Mouse (Mus musculus): Measurements from ENCODE around the gene Slc39a2. TPM values are rescaled to one million over a fixed set of nuclear protein-coding genes. Genes with fewer than 3 reads are reported as not detected.
"Not testable (repeated sequence)": the region's sequence is repeated elsewhere in the genome, so short reads cannot be mapped to it uniquely, and the experiment has no call there.

Gene Slc39a2
- polyA plus RNA-seq, 1 experiment from 2014 or later, result 8.1 TPM

DNA sequence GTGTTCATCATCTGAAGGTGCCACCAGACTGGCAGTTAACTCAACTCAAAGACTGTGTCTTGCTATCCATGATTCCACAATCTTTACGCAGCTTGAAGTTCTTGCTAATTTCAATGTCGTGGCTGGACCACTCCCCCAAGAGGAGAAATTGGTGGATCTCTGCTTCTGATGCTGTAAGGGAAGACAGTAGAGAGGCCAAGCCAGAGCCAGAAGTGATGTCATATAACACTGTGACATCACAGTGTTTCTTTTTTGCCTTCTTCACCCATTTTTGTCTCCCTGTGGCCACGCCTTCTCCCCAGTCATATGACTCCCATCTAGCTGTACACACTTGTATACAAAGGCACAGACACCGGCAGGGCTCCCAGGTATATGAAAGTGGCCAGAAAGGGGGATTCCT, 25.4 kb downstream of the Slc39a2 start, which contains the start of gene Tppp2:
Gene Tppp2 (plus strand): TSS at position 301 of the 400 bp plus-strand sequence.
- Histone ChIP-seq H3K27me3 (no peaks in the 10 kb centered on the region), H3K27ac (replicated peaks) (no peak within 1 kb of the TSS), H3K4me3 (replicated peaks) (no peak within 1 kb of the TSS), H3K9me3 (replicated peaks) (no peaks in the 10 kb centered on the region), H3K4me1 (peaks cover 32% of the 10 kb centered on the region), H3K4me2 (replicated peaks) (no peak within 1 kb of the TSS), H3K9ac (no peak within 1 kb of the TSS), H3K36me3 (no peaks in the 10 kb centered on the region)
- no peak for ATAC-seq (ENCODE audit: insufficient number of reproducible peaks, low FRiP score, low TSS enrichment, low read depth)
- WGBS, result 84% methylated on average over 4 of the region's 4 CpGs

DNA sequence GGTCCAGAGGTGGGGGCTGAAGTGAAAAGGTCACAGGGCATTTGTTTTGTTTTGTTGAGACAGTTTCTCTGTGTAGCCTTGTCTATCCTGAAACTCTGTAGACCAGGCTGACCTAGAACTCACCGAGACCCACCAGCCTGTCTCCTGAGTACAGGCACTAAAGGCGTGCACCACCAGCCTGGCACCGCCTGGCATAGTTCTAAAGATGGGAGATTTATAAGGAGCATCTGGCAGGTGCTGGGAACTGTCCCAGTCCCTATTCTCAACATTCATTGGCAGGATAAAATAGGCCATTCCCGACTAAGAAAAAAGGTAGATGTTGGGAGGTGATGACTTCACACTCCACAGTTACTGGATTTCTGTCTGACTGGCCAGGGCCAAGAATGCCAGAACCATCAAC, 26.3 kb downstream of the Slc39a2 start:
- Histone ChIP-seq H3K36me3 (no peaks in the 10 kb centered on the region), H3K4me2 (replicated peaks) (no peak overlapping the region), H3K4me1 (peaks cover 35% of the 10 kb centered on the region), H3K27me3 (no peaks in the 10 kb centered on the region), H3K4me3 (replicated peaks) (no peak overlapping the region), H3K27ac (replicated peaks) (no peak overlapping the region), H3K9ac (no peak overlapping the region), H3K9me3 (replicated peaks) (no peaks in the 10 kb centered on the region)
- no peak for ATAC-seq (ENCODE audit: insufficient number of reproducible peaks, low FRiP score, low TSS enrichment, low read depth)
- WGBS, result 86% methylated on average over 4 of the region's 4 CpGs

DNA sequence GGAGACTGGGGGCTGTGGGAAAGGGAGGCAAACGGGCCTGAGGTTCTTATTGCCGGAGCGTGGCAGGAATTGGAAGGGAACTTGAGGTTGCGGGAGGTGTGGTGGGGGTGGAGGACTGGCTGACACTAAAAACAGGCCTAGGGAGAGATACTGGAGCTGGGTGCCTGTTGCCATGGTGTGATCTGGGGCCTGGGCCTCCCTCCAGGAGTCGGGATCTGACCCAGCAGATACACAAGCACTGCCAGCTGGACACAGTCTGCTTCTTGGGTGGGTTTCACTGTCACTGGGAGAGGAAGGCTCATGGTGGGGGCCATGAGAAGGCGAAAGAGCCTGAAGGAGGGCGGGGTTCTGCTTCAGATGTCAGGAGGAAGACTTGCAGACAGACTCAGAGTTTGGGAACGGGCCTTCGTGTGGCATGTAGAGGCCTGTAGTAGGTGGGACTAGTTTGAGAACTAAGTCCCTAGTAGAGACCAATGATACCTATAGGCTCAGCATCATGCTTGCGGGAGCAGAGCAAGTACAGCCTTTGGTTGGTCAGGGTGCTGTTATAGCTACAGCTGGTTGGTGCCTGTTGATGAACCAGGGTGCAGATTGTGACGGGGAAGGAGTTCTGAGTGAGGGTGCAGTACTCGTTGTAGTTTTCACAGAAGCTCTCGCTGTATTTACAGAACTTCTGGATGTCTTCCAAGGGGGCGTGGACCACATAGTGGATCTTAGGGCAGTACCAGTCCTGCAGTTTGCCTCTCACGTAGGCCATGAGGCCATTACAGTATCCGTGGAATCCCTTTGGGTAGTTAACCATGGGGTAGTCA, 29.3 kb downstream of the Slc39a2 start:
- H3K9ac ChIP-seq, result no peak overlapping the region
- peak; percentile 44; the same call in 1 of the 2 replicates for ATAC-seq (ENCODE audit: insufficient number of reproducible peaks, low FRiP score, low TSS enrichment, low read depth)
- H3K4me3 ChIP-seq (replicated peaks), result no peak overlapping the region
- H3K9me3 ChIP-seq (replicated peaks), result no peaks in the 10 kb centered on the region
- WGBS, result 55% methylated on average over 16 of the region's 16 CpGs
- H3K27me3 ChIP-seq, result no peaks in the 10 kb centered on the region
- no peaks in the 10 kb centered on the region for H3K36me3 ChIP-seq
- no peak overlapping the region for H3K4me2 ChIP-seq (replicated peaks)
- peaks cover 24% of the 10 kb centered on the region for H3K4me1 ChIP-seq
- H3K27ac ChIP-seq (replicated peaks), result peak overlapping the region; percentile 18

DNA sequence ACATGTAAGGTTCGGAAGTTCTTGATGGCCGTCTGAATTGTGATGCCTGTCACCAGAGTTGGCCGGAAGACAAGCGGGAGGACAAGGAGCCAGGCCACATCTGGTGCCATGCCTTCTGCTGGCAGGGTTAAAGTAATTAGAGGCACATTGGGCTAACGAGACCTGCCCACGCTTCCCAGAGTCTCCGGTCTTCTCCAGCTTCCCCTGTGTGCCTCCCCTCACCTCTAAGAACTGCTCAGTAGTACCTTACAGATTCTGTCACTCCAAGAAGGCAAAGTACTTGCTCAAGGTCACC, 29.8 kb downstream of the Slc39a2 start, which contains the start of gene Rnase13:
Gene Rnase13 (minus strand): TSS at position 203 of the 295 bp plus-strand sequence.
- peaks cover 24% of the 10 kb centered on the region for H3K4me1 ChIP-seq
- ATAC-seq (ENCODE audit: insufficient number of reproducible peaks, low FRiP score, low TSS enrichment, low read depth), result no peak
- no peaks in the 10 kb centered on the region for H3K27me3 ChIP-seq
- WGBS, result 70% methylated on average over 7 of the region's 7 CpGs
- H3K4me2 ChIP-seq (replicated peaks), result no peak within 1 kb of the TSS
- H3K27ac ChIP-seq (replicated peaks), result peak within 1 kb of the TSS; percentile 18
- no peaks in the 10 kb centered on the region for H3K36me3 ChIP-seq
- no peak within 1 kb of the TSS for H3K9ac ChIP-seq
- no peaks in the 10 kb centered on the region for H3K9me3 ChIP-seq (replicated peaks)
- H3K4me3 ChIP-seq (replicated peaks), result no peak within 1 kb of the TSS

DNA sequence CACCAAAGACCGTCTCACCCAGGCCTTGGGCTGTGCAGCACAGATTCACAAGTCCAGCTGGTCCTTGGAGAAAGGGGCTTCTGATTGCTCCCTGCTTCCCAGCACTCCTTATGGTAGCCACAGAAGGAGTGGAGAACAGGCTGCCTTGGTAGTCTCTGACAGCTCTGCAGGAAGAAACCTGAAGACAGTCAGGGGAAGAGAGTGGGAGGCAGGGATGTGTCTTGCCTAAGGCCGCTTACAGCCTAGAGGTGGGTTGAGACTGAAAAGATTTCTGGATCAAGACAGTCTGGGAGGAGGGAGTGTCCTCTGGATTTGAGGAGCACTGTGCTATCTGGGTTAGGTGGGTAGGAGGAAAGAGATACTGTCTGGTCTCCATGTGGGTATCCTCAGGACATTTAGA, 30.2 kb downstream of the Slc39a2 start:
- Histone ChIP-seq H3K9ac (no peak overlapping the region), H3K4me2 (replicated peaks) (no peak overlapping the region), H3K4me1 (peaks cover 24% of the 10 kb centered on the region), H3K27ac (replicated peaks) (no peak overlapping the region; the same call in 1 of the 2 replicates), H3K4me3 (replicated peaks) (no peak overlapping the region), H3K9me3 (replicated peaks) (no peaks in the 10 kb centered on the region), H3K27me3 (no peaks in the 10 kb centered on the region), H3K36me3 (no peaks in the 10 kb centered on the region)
- WGBS, result 79% methylated on average over 2 of the region's 2 CpGs
- ATAC-seq (ENCODE audit: insufficient number of reproducible peaks, low FRiP score, low TSS enrichment, low read depth), result no peak

DNA sequence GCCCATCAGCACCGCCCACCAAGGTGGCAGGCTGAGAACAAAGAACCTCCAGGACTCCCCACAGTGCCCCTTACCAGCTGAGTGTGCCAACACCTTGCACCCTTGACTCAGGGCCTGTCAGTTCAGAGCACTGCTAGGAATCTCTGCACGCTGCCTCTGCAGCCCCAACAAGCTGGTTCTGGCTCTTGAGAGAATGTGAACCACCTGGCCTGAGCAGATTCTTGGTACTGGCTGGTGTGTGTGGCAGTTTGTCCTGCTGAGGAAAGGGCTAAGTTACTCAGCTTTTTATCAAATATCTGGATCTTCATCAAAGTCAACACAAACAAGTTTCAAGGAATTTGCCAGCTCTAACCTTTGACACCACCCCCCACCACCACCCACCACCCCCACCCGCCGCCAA, 30.8 kb downstream of the Slc39a2 start:
- no peaks in the 10 kb centered on the region for H3K9me3 ChIP-seq (replicated peaks)
- no peak overlapping the region for H3K9ac ChIP-seq
- no peak overlapping the region for H3K27ac ChIP-seq (replicated peaks)
- no peaks in the 10 kb centered on the region for H3K27me3 ChIP-seq
- H3K4me3 ChIP-seq (replicated peaks), result no peak overlapping the region
- ATAC-seq (ENCODE audit: insufficient number of reproducible peaks, low FRiP score, low TSS enrichment, low read depth), result no peak
- H3K4me1 ChIP-seq, result peaks cover 24% of the 10 kb centered on the region
- no peak overlapping the region for H3K4me2 ChIP-seq (replicated peaks)
- no peaks in the 10 kb centered on the region for H3K36me3 ChIP-seq
- 57% methylated on average over 4 of the region's 4 CpGs for WGBS

DNA sequence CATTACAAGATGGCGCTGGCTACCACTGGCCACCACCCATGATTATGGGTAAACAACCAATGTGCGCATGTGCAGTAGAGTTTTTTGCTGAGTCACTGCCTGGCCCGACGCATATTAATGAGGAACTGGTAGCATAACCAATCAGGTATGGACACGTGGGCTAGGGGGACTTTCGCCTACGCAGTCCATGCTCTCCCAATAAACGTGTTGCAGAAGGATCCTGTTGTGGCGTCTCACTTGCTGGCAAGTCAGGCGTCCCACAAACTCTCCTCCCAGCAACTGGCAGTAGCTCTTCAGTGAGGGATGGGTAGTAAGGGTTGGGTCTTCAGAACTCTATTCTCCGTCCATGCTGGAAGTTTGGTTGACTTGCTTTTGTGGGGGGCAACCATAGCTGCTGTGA, 34.2 kb downstream of the Slc39a2 start:
- not testable (repeated sequence) for H3K27me3 ChIP-seq; ATAC-seq (ENCODE audit: insufficient number of reproducible peaks, low FRiP score, low TSS enrichment, low read depth); H3K4me3 ChIP-seq (replicated peaks); H3K4me2 ChIP-seq (replicated peaks); H3K27ac ChIP-seq (replicated peaks); H3K36me3 ChIP-seq; H3K9me3 ChIP-seq (replicated peaks); H3K9ac ChIP-seq
- peaks cover 20% of the 10 kb centered on the region for H3K4me1 ChIP-seq
- WGBS, result 90% methylated on average over 11 of the region's 11 CpGs

DNA sequence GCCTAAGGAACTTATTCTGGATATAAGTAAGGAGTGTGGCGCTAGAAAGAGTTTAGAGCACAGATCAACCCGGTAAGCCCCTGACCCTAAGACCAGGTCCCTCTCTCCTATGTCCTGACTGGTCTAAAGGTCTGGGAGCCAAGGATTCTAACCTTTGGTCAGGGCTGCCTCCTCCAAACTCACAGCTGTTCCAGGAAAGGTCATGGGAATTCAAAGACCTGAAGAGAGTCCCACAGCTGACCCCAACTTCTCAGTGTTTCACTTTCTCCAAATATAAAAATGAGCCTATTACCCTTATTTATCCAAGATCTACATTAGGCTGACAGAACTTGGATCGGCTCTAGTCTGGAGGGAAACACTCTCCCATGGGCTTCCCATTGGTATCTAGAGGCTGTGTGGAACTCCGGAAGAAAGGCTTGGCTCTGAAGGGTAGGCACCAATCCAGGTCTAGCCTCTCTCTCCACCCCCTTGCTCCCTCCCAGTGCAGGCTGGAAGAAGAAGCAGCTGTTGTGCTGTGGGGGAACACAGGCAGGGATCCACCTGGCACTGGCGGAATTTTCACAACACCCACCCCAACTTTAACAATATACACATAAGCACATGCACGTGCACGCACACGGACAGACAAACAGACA, 36.7 kb downstream of the Slc39a2 start:
- Histone ChIP-seq H3K4me1 (0 out of 2 replicates have a peak, but pooled peaks cover 3% of the 10 kb centered on the region), H3K9ac (no peak overlapping the region), H3K4me3 (replicated peaks) (no peak overlapping the region), H3K27me3 (no peaks in the 10 kb centered on the region), H3K36me3 (no peaks in the 10 kb centered on the region), H3K27ac (replicated peaks) (no peak overlapping the region), H3K9me3 (replicated peaks) (no peaks in the 10 kb centered on the region), H3K4me2 (replicated peaks) (no peak overlapping the region)
- no peak for ATAC-seq (ENCODE audit: insufficient number of reproducible peaks, low FRiP score, low TSS enrichment, low read depth)
- 71% methylated on average over 8 of the region's 8 CpGs for WGBS

DNA sequence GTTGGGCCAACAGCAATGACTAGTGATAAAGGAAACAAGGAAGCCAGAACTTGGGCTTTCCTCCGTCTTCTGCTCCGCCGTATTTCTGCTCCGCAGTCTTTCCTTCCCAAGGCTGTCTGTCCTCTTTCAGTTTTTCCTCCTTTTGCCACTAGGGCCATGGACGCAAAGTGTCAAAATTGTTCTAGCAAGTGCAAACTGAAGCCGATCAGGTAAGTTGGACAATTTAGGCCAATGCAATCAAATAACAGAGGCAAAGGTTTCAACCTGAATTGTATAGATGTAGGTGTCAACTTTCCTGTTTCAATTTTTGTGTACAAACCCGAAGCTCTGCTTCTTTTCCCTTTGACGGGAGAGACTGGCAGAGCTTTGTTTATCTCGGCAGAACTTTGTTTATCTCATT, 37.3 kb downstream of the Slc39a2 start:
- Histone ChIP-seq H3K4me2 (replicated peaks) (no peak overlapping the region), H3K36me3 (no peaks in the 10 kb centered on the region), H3K4me3 (replicated peaks) (no peak overlapping the region), H3K9ac (no peak overlapping the region), H3K9me3 (replicated peaks) (no peaks in the 10 kb centered on the region), H3K27ac (replicated peaks) (no peak overlapping the region), H3K4me1 (0 out of 2 replicates have a peak, but pooled peaks cover 3% of the 10 kb centered on the region), H3K27me3 (no peaks in the 10 kb centered on the region)
- no peak for ATAC-seq (ENCODE audit: insufficient number of reproducible peaks, low FRiP score, low TSS enrichment, low read depth)
- 63% methylated on average over 9 of the region's 9 CpGs for WGBS

DNA sequence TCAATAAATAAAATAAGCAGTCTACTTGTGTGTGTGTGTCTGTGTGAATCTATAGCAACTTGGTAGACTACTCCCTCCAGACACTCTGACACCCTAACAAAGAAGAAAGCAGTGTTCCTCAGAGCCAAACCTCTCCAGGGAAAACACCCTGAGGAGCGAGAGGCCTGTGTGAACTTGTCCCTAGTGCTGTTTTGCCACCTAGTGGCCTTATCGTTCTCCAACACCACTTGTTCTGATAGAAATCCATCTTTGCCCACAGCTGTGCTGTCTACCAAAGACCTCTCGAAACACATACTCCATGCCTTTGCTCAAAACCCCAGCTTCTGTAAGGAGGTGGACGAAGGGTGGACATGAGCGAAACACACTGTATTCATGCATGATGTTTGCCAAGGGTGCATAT, 38.1 kb downstream of the Slc39a2 start:
- H3K9me3 ChIP-seq (replicated peaks), result 0 out of 2 replicates have a peak, but pooled peaks cover 4% of the 10 kb centered on the region
- no peak overlapping the region for H3K27ac ChIP-seq (replicated peaks)
- H3K36me3 ChIP-seq, result no peaks in the 10 kb centered on the region
- 31% methylated on average over 5 of the region's 5 CpGs for WGBS
- peak; percentile 49; the same call in 1 of the 2 replicates for ATAC-seq (ENCODE audit: insufficient number of reproducible peaks, low FRiP score, low TSS enrichment, low read depth)
- H3K4me2 ChIP-seq (replicated peaks), result no peak overlapping the region
- no peak overlapping the region for H3K4me3 ChIP-seq (replicated peaks)
- H3K4me1 ChIP-seq, result 0 out of 2 replicates have a peak, but pooled peaks cover 3% of the 10 kb centered on the region
- H3K27me3 ChIP-seq, result no peaks in the 10 kb centered on the region
- H3K9ac ChIP-seq, result no peak overlapping the region

DNA sequence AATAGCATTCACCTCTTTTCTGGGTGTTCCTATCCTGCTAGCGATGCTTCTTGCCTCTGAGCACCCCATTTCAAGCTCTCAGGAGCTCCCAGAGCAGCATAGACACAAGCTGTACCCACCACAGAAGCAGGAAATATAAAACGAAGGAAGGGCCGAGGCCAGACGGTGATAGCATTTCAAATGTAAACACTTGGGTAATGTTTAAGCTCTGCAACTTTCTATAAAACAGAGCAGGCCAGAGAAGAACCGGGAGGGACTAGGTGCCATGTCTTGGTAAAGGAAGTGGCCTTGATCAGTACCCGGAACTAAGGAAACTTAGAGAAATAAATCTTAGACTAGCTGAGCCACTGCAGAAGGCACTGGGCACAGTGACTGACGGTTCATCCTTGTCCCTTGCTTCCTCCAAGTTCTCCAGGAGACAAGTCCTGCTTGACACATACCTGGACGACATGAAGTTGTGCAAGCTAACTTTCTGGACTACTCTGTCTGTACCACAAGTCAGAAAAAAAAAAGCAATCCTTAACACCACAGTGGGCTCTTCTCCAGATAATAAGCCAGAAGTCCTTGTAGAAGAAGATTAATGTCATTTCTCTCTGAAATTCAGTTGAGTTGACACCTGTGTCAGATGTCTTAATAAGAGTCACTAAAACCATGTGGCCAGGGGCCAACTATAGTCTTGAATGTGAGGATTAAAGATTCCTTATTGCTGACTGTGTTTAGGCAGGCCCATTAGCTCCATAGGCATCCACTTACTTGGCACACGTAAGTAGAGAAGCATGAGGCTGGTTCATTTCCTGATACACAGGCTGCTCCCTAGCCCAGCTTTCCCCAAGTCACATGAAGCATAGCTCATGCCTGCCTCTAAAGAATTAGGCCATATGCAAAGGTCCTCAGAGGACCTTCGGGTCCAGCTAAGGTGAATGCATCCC, 39.7 kb downstream of the Slc39a2 start:
- Histone ChIP-seq H3K4me3 (replicated peaks) (no peak overlapping the region), H3K27me3 (no peaks in the 10 kb centered on the region), H3K4me2 (replicated peaks) (no peak overlapping the region), H3K27ac (replicated peaks) (no peak overlapping the region; the same call in 1 of the 2 replicates), H3K36me3 (no peaks in the 10 kb centered on the region), H3K9me3 (replicated peaks) (0 out of 2 replicates have a peak, but pooled peaks cover 4% of the 10 kb centered on the region), H3K9ac (no peak overlapping the region), H3K4me1 (0 out of 2 replicates have a peak, but pooled peaks cover 3% of the 10 kb centered on the region)
- ATAC-seq (ENCODE audit: insufficient number of reproducible peaks, low FRiP score, low TSS enrichment, low read depth), result no peak
- WGBS, result 66% methylated on average over 10 of the region's 10 CpGs
